Mouse (Mus musculus) pancreas, adult 10 weeks (tissue): ENCODE results near the gene Pnma1. TPM values are rescaled to one million over a fixed set of nuclear protein-coding genes. Genes with fewer than 3 reads are reported as not detected.

Experiments
- polyA plus RNA-seq: library from polyadenylated mRNA; stranded (reverse); fragments of 350-450 nt; fragmentation: Illumina TruSeq; extraction: RNeasy Lipid Tissue Mini Kit (QIAGEN cat#74804); gene quantifications from one replicate; pipeline ENCODE4 v1.2.3, GENCODE M21; 2015; ENCODE audit warnings: low read depth, low replicate concordance; ENCODE audit not compliant: insufficient read depth

Pnma1 gene
- polyA plus RNA-seq: not detected

GRCm38 (mm10) chr12:84147954-84148621 lies at the start of gene Pnma1:
TSS of gene Pnma1 (minus strand) at chr12:84148489.

GRCm38 (mm10) chr12:84114153-84114994 lies 33.9 kb downstream of the Pnma1 start, which contains the start of gene Dnal1:
TSS of gene Dnal1 (plus strand) at chr12:84114366.

GRCm38 (mm10) chr12:84100604-84101492 lies 47.4 kb downstream of the Pnma1 start, which contains the start of gene Acot6:
TSS of gene Acot6 (plus strand) at chr12:84100654.

Other genes starting within 250 kb of the Pnma1 start
- 12.0 TPM for gene Numb, start 226.6 kb downstream of the Pnma1 start, polyA plus RNA-seq
- gene Riox1, start 197.9 kb downstream of the Pnma1 start, polyA plus RNA-seq: 1.8 TPM
- gene Heatr4, start 163.6 kb downstream of the Pnma1 start, polyA plus RNA-seq: not detected
- gene Acot2, start 160.6 kb downstream of the Pnma1 start, polyA plus RNA-seq: 0.81 TPM
- gene Acot1, start 139.0 kb downstream of the Pnma1 start, polyA plus RNA-seq: 7.5 TPM
- gene Acot4, start 110.1 kb downstream of the Pnma1 start, polyA plus RNA-seq: 0.13 TPM
- not detected for gene Gm49366, start 109.6 kb downstream of the Pnma1 start, polyA plus RNA-seq
- not detected for gene Acot3, start 96.3 kb downstream of the Pnma1 start, polyA plus RNA-seq
- gene Acot5, start 79.2 kb downstream of the Pnma1 start, polyA plus RNA-seq: not detected
- gene Acot6, start 47.8 kb downstream of the Pnma1 start, polyA plus RNA-seq: 1.3 TPM
- gene Dnal1, start 34.1 kb downstream of the Pnma1 start, polyA plus RNA-seq: 3.5 TPM
- gene Elmsan1, start 70.4 kb upstream of the Pnma1 start, polyA plus RNA-seq: 3.9 TPM
- gene Ptgr2, start 136.7 kb upstream of the Pnma1 start, polyA plus RNA-seq: 7.3 TPM
- 12.5 TPM for gene Zfp410, start 168.4 kb upstream of the Pnma1 start, polyA plus RNA-seq
- 7.6 TPM for gene Coq6, start 213.2 kb upstream of the Pnma1 start, polyA plus RNA-seq
- 1.3 TPM for gene Fam161b, start 213.3 kb upstream of the Pnma1 start, polyA plus RNA-seq